Comparison of ENCODE assay signal across 27 mouse cellular contexts in the genomic region with DNA sequence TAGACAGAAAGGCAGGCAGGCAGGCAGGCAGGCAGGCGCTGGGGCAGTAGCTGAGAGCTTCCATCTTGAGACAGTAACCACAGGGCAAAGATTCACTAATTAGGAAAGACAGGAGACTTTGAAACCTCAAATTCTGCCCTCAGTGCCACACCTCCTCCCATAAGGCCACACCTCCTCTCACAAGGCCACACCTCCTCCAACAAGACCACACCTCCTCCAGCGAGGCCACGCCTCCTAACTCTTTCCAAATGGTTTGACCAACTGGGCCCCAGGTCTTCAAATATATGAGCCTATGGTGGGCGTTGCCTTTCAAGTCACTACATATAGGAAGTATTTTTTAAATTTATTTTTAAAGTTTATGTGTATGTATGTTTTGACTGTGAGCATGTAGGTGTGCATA. TPM values are rescaled to one million over a fixed set of nuclear protein-coding genes. Genes with fewer than 3 reads are reported as not detected.
DNase-seq lines count a peak whose midpoint lies in the region; ATAC-seq lines count a peak whose summit lies in the region.
"Had no signal": no experiment of that assay in that cellular context is flagged by ENCODE, and none has a peak within 500 bp of the region (broad histone marks: within the 10 kb centered on the region; RNA-seq: fewer than 3 reads in every experiment).

No protein-coding gene starts in this region.

- H3K4me1 ChIP-seq in liver, embryonic 11.5 days (replicated peaks; ENCODE audit: control insufficient read depth, insufficient read depth, low read length): peaks cover 4% of the 10 kb centered on the region; the same call in 1 of the 2 replicates
- H3K4me1 ChIP-seq: embryonic facial prominence, embryonic 13.5 days; kidney, embryonic 15.5 days; liver, embryonic 15.5 days; lung, embryonic 15.5 days had no signal

- 0 out of 2 replicates have a peak overlapping the region, but pooled peaks have one; percentile 9 for H3K27ac ChIP-seq in liver, embryonic 11.5 days (ENCODE audit: low read depth, low read length)
- peak overlapping the region; percentile 77 for H3K27ac ChIP-seq in macrophage
- H3K27ac ChIP-seq: embryonic facial prominence, embryonic 13.5 days; forebrain, embryonic 10.5 days; hindbrain, embryonic 10.5 days; kidney, embryonic 15.5 days; limb, embryonic 13.5 days; liver, embryonic 15.5 days; lung, embryonic 15.5 days had no signal

- no peaks in the 10 kb centered on the region for H3K27me3 ChIP-seq in liver, embryonic 11.5 days (replicated peaks; ENCODE audit: control insufficient read depth, insufficient read depth, low read length)
- H3K27me3 ChIP-seq: embryonic facial prominence, embryonic 13.5 days; kidney, embryonic 15.5 days; limb, embryonic 13.5 days; liver, embryonic 15.5 days; lung, embryonic 15.5 days had no signal

- 57% methylated on average over 4 of the region's 4 CpGs for WGBS in liver, embryonic 11.5 days
- WGBS in macrophage (ENCODE audit: missing documents): 89% methylated on average over 4 of the region's 4 CpGs

- H3K4me2 ChIP-seq in liver, embryonic 11.5 days: no peak overlapping the region
- H3K4me2 ChIP-seq: embryonic facial prominence, embryonic 13.5 days; kidney, embryonic 15.5 days; limb, embryonic 13.5 days; liver, embryonic 15.5 days; lung, embryonic 15.5 days had no signal

- no peaks in the 10 kb centered on the region for H3K79me2 ChIP-seq in macrophage (ENCODE audit: inconsistent target)

- no peaks in the 10 kb centered on the region for H3K9me3 ChIP-seq in liver, embryonic 11.5 days (ENCODE audit: control insufficient read depth, low read length)
- H3K9me3 ChIP-seq: liver, embryonic 15.5 days; lung, embryonic 15.5 days had no signal

- ATAC-seq in liver, embryonic 11.5 days (replicated peaks; ENCODE audit: low FRiP score): peak; percentile 46; the same call in 1 of the 2 replicates
- ATAC-seq: CD4-positive, CD25-positive, alpha-beta regulatory T cell, adult 4 months; forebrain, postnatal 0 days; hindbrain, embryonic 16.5 days had no signal

- H3K36me3 ChIP-seq in liver, embryonic 11.5 days (ENCODE audit: control insufficient read depth, insufficient read depth, low read length): no peaks in the 10 kb centered on the region
- no peaks in the 10 kb centered on the region for H3K36me3 ChIP-seq in macrophage (ENCODE audit: inconsistent target)
- H3K36me3 ChIP-seq: embryonic facial prominence, embryonic 13.5 days; kidney, embryonic 15.5 days; limb, embryonic 13.5 days; liver, embryonic 15.5 days; lung, embryonic 15.5 days had no signal

- H3K9ac ChIP-seq in liver, embryonic 11.5 days (ENCODE audit: low read depth, low read length): no peak overlapping the region
- H3K9ac ChIP-seq: embryonic facial prominence, embryonic 13.5 days; forebrain, postnatal 0 days; kidney, embryonic 15.5 days; limb, embryonic 13.5 days; liver, embryonic 15.5 days; lung, embryonic 15.5 days had no signal

- H3K4me3 ChIP-seq in liver, embryonic 11.5 days (ENCODE audit: low read depth, low read length): no peak overlapping the region
- H3K4me3 ChIP-seq in macrophage (ENCODE audit: inconsistent target): no peak overlapping the region
- H3K4me3 ChIP-seq: embryonic facial prominence, embryonic 13.5 days; forebrain, embryonic 10.5 days; hindbrain, embryonic 10.5 days; kidney, embryonic 15.5 days; limb, embryonic 13.5 days; liver, embryonic 15.5 days; lung, embryonic 15.5 days had no signal

- DNase-seq in liver, embryonic 11.5 days (ENCODE audit: low spot score): no peak
- DNase-seq in liver: no peak
- DNase-seq in ES-CJ7 (ENCODE audit: low read depth, low spot score): peak; percentile 59
- DNase-seq in ZHBTc4 (ENCODE audit: low read depth, low spot score): peak; percentile 78
- no peak for DNase-seq in layer of hippocampus, adult 18-20 months (ENCODE audit: low spot score in 2 of 2)
- no peak for DNase-seq in layer of hippocampus, adult 11-12 months (ENCODE audit: low spot score)
- DNase-seq: adrenal gland, postnatal 14 days; cerebellum, adult 11-12 months; cerebellum, adult 9-11 months; forebrain, postnatal 0 days; gastrocnemius, postnatal 10 days; heart, postnatal 14 days; kidney, postnatal 25 days; midbrain, embryonic 14.5 days; thymus, adult 2 months had no signal

RNA-seq across cellular contexts. Expression of a gene that starts 29.6 kb away (rescaled TPM):
- 2.2 and 2.9 TPM in 2 replicates for polyA plus RNA-seq in liver, embryonic 11.5 days (2014; fragmentation: Nextera tagmentation; extraction: Ambion mirVana)
- total RNA-seq in macrophage (2018; cell fraction: chromatin; rRNA removed): under 1 TPM in 1 of 26 experiments, not detected in 25; 0.46 TPM
- total RNA-seq in macrophage (2018; cell fraction: cytosol; rRNA removed): under 1 TPM in 17 of 26 experiments, not detected in 9; 0.07 to 0.52 (median 0.19) TPM
- total RNA-seq in macrophage (2018; cell fraction: nucleus; rRNA removed): not detected
- polyA plus RNA-seq in macrophage (2018): 0.16 to 0.96 TPM in 2 of 3 replicates, not detected in the other
- under 1 TPM; 0.27 to 0.46 TPM for total RNA-seq in layer of hippocampus, adult 18-20 months (2021)
- total RNA-seq: adrenal gland, postnatal 14 days; gastrocnemius, postnatal 10 days; heart, postnatal 14 days; neutrophil, adult 5-6 weeks had no signal
- polyA plus RNA-seq: CD4-positive, CD25-positive, alpha-beta regulatory T cell, adult 4 months; intestine, embryonic 14.5 days had no signal

Comparison
In these comparisons a context has a peak if more than half of its experiments do, and no peak if none do; other contexts are left out.
1. DNase-seq: peak in ES-CJ7 (single experiment) and ZHBTc4 (single experiment); none in liver, embryonic 11.5 days (single experiment), liver (single experiment), layer of hippocampus, adult 18-20 months (0 of 2) and layer of hippocampus, adult 11-12 months (single experiment).